Mouse (Mus musculus) midbrain, embryonic 10.5 days (tissue): ENCODE data around the gene Nfib. TPM values are rescaled to one million over a fixed set of nuclear protein-coding genes. Genes with fewer than 3 reads are reported as not detected.

Source experiments
- DNase-seq: peaks from one replicate; pipeline ENCODE4 v3.0.0-alpha.2; 2017; ENCODE audit warnings: low spot score
- H3K27ac ChIP-seq: fragments of 300-500 bp; sonication (generic); replicated peaks from 2 replicates; pipeline ENCODE4 v1.5.1; 2016; ENCODE audit warnings: mild to moderate bottlenecking
- H3K27me3 ChIP-seq: fragments of 300-500 bp; sonication (generic); 2 replicates; pipeline ENCODE4 v1.6.1; 2016; ENCODE audit warnings: low read depth, mild to moderate bottlenecking; ENCODE audit not compliant: poor library complexity, severe bottlenecking
- H3K36me3 ChIP-seq: fragments of 300-500 bp; sonication (generic); 2 replicates; pipeline ENCODE4 v1.6.1; 2016; ENCODE audit warnings: mild to moderate bottlenecking, moderate library complexity
- H3K4me1 ChIP-seq: fragments of 300-500 bp; sonication (generic); 2 replicates; pipeline ENCODE4 v1.6.1; 2016
- H3K4me3 ChIP-seq: fragments of 300-500 bp; sonication (generic); 2 replicates; pipeline ENCODE4 v1.5.1; 2016; ENCODE audit warnings: mild to moderate bottlenecking, moderate library complexity
- H3K9me3 ChIP-seq: fragments of 300-500 bp; sonication (generic); replicated peaks from 2 replicates; pipeline ENCODE4 v1.6.1; 2016; ENCODE audit warnings: mild to moderate bottlenecking
- WGBS: fragments of 180-500 bp; shearing (Covaris S2); methylation state at CpG from one replicate; pipeline ENCODE4 v1.1.7; 2016; 5-methylcytosine and 5-hydroxymethylcytosine counted together
- polyA plus RNA-seq: library from polyadenylated mRNA; unstranded; fragments of >200 nt; fragmentation: Nextera tagmentation; extraction: Ambion mirVana; gene quantifications from 2 replicates; pipeline ENCODE4 v1.2.1, GENCODE M21; 2016

Nfib gene
- polyA plus RNA-seq, 1 experiment from 2014 or later: 9.8 TPM

DNA sequence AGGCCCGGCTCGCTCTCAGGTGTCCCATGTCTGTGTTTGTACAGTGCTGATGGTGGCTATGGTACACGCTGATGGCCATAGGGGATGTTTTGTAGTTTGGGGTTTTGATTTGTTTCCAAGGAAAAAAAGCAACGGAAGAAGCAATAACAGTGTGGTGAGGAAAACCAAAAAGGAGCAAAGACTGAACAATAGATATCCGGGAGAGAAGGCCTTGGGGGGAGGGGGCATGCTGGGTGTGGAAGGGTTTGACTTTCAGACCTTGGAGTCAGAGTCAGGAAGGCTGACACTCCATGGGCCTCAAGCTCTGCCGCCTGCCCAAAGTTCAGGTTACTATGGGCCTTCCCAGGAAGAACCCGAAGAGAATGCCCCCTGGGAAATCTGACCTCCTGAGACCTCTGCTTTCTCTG is 197.3 kb downstream of the Nfib start:
- Histone ChIP-seq H3K27ac (peak overlapping the region; percentile 99), H3K36me3 (no peaks in the 10 kb centered on the region), H3K9me3 (no peaks in the 10 kb centered on the region), H3K4me1 (peaks cover 94% of the 10 kb centered on the region), H3K27me3 (peaks cover 38% of the 10 kb centered on the region), H3K4me3 (peak overlapping the region; percentile 84)
- WGBS: 3% methylated on average over 7 of the region's 7 CpGs
- peak; percentile 26 for DNase-seq

DNA sequence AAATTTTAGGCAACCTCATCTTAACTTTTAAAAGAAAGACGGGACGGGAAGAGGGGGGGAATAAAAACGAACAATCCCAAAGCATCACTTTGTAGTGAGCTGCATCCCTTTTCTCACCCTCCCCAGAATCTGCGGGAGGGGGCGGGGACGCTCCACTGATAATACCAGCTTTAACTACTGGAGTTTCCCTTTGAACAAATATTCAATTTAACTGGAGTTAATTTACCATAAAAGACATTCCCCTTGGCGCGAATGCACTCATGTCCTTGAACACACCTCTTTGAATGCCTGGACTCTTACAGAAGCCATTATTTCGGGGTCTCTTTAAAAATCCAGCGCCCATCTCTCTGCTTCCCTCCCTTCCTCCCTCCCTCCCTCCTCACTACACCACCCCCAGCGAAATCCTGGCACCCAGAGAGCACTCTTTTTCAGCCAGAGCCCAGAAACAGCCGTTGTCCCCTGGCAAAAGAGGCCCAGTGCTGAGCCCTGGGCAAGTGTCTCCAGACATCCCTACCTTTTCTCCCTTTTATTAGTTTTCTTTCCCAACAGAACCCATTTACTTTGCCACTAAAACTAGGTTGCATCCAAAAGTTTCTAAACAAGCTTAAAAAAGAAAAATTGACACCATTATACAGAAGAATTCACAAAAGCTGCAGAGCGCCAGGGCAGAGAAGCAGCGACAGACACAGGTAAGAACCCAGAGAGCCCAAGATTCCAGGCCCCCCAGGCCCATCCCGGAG is 197.8 kb downstream of the Nfib start:
- H3K36me3 ChIP-seq: no peaks in the 10 kb centered on the region
- peaks cover 90% of the 10 kb centered on the region for H3K4me1 ChIP-seq
- peak; percentile 30 for DNase-seq
- peak overlapping the region; percentile 99 for H3K27ac ChIP-seq
- H3K27me3 ChIP-seq: peaks cover 44% of the 10 kb centered on the region
- 3% methylated on average over 15 of the region's 15 CpGs for WGBS
- H3K4me3 ChIP-seq: peak overlapping the region; percentile 84
- no peaks in the 10 kb centered on the region for H3K9me3 ChIP-seq

DNA sequence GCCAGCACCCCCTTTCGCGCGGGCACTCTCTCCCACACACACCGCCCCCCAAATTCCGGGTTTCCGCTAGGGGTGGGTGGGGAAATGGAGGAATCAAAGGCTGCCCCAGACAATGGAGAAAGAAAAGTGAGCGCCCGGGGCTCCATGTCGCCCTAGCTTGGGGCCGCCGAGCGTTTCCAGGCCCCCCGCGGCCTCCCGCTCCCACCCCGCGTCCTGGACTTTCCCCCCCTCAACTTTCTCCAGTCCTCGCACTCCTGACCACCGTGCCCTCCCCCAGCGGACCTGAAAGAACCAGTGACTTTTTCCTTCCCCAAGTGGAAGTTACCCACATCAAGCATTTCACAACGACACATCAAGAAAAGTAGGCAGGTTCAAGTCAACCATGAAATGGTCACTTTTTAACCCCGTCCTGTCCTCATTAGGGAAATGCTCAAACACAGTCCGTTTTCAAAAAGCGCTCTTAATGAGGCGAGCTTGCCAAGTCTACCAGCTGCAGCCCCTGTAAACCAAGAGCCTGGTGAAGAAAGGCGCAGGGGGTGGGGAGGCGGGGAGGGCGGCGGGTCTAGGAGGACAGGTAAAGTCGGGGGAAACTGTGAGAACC is 198.7 kb downstream of the Nfib start:
- Histone ChIP-seq H3K9me3 (no peaks in the 10 kb centered on the region), H3K36me3 (no peaks in the 10 kb centered on the region), H3K4me3 (peak overlapping the region; percentile 84), H3K27me3 (peaks cover 53% of the 10 kb centered on the region), H3K4me1 (peaks cover 88% of the 10 kb centered on the region), H3K27ac (peak overlapping the region; percentile 99)
- under 1% methylated on average over 27 of the region's 30 CpGs for WGBS
- peak; percentile 74 for DNase-seq

DNA sequence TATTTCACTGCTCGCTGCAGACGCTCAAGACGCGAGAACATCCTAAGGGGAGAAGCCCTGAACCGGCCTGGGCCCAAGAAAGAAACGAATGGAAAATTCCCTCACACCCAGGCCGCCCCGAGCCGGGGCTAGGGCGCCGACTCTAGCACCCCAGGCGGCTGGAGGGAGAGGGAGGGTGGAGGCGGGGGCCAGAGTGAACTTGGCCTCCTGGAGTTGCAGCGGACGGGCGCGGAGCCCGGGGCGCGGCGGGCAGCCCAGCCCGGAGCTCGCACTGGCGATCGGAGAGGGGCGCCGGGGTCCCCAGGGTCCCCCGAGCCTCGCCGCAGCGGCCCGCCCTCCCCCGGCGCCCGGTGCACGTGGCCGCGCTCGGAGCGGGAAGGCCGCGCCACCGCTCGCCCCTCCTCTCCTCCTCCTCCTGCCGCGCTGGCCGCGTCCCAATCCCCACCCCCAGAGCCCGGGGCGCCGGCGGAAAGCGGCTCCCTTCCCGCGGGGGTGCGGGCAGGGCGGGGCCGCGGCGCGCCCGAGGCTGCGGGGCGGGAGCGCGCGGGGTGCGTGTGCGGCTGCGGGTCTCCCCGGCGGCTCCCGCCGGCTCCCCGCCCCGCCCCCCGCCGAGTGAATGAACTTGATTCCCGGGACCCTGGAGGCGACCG is 199.3 kb downstream of the Nfib start:
- Histone ChIP-seq H3K27ac (peak overlapping the region; percentile 99), H3K4me3 (peak overlapping the region; percentile 84), H3K36me3 (no peaks in the 10 kb centered on the region), H3K9me3 (no peaks in the 10 kb centered on the region), H3K27me3 (peaks cover 58% of the 10 kb centered on the region), H3K4me1 (peaks cover 82% of the 10 kb centered on the region)
- WGBS: 0% methylated on average over 49 of the region's 81 CpGs
- peak; percentile 76 for DNase-seq

DNA sequence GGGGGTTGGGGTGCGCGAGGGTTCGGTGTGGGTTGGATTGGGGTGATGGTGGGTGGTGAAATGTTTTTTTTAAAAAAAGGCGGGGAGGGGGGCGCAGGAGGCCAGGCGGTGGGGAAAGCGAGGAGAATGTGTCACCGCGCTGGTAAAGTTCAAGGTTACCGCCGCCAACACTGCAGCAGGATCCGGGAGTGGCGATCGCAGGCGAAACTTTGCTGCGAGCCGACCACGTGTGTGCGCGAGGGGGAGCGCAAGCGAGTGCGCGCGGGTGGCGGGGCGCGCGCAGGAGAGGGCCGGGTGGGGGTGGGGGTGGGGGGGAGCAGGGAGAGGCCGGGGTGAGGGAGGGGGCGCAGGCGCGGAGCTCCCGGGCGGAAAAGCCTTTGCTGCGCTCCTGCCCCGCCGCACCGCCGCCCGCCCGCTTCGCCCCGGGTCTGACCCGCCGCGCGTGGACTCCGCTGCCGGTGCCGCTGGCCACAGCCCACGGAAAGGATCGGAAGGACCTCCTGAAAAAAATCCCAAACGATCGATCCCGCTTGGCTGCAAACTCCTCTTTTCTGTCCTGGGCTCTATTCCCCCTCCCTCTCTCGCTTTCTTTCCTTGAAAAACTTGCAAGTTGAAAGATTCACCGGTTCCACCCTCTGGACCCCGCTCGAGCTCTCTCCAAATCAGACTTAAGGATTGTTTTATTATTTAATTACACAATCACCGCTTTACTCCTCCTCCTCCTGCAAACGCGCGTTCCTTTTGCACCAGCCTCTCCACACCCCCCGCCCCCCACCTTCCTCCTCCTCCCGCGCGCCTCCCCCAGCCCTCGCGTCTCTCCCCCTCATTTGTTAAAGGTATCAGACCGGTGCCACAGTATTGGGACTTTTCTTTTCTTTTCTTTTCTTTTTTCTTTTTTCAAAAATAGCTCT is 200.2 kb downstream of the Nfib start:
- Histone ChIP-seq H3K27ac (peak overlapping the region; percentile 99), H3K9me3 (no peaks in the 10 kb centered on the region)
- under 1% methylated on average over 60 of the region's 72 CpGs for WGBS

DNA sequence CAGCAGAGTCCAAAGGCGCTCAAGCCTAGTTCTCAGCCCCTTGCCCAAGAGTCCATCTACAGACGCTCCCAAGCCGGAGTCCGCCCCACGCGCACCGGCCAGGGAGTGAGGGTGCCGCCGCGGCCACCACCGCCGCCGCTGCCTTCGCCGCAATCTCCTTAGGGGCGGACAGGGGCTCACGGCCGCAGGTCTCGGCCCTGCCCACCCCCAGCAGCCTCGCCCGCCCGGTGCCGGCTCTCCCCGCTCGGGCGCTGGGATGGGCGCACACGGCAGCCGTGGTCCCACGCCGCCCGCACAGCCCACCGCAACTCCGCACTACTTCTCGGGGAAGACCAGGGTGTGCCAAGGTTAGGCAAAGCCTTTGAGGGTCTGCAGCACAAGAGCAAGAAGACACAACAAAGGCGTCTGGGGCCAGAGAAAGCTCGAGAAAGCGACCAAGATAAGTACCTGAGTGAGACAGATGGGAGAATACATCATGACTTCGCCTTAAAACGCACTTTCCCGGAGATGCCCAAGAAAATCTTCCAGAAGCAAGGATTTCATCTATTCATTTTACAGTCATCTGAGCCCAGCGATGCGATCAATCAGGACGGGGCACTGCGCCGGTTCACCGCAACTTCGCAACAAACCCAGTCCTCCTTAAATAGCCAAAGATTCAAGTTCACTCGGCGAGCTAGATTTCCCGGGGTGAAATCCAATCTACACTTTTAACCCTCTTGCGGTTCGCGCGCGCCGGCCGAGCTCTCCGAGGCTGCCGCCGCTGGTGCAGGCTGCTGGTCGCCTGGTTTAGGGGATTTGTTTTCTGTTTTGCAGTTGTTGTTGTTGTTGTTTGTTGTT is 201.0 kb downstream of the Nfib start:
- WGBS: 0% methylated on average over 62 of the region's 62 CpGs
- Histone ChIP-seq H3K27me3 (peaks cover 64% of the 10 kb centered on the region), H3K4me3 (peak overlapping the region; percentile 84), H3K27ac (peak overlapping the region; percentile 99), H3K36me3 (no peaks in the 10 kb centered on the region), H3K4me1 (peaks cover 69% of the 10 kb centered on the region), H3K9me3 (no peaks in the 10 kb centered on the region)
- DNase-seq: peak; percentile 64

More for the DNA sequence above, 200.2 kb downstream of the Nfib start:
- Histone ChIP-seq H3K4me3 (peak overlapping the region; percentile 84), H3K36me3 (no peaks in the 10 kb centered on the region), H3K27me3 (peaks cover 64% of the 10 kb centered on the region), H3K4me1 (peaks cover 78% of the 10 kb centered on the region)
- peak; percentile 82 for DNase-seq

DNA sequence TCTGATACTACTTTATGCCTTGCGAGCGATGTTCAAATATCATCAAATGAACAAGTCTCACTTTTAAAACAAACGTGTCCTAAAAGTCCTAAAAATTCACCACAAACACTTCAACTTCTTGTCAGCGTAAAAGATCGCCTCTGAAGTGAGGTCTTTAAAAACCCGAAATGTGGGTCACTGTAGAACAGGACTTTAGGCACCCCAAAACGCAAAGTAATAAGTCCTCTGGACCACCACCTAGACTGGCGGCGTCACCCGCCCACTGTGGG is 201.6 kb downstream of the Nfib start:
- WGBS: 3% methylated on average over 10 of the region's 10 CpGs
- DNase-seq: no peak
- peaks cover 62% of the 10 kb centered on the region for H3K27me3 ChIP-seq
- peaks cover 64% of the 10 kb centered on the region for H3K4me1 ChIP-seq
- H3K9me3 ChIP-seq: no peaks in the 10 kb centered on the region
- no peaks in the 10 kb centered on the region for H3K36me3 ChIP-seq
- H3K4me3 ChIP-seq: peak overlapping the region; percentile 84
- H3K27ac ChIP-seq: peak overlapping the region; percentile 99

DNA sequence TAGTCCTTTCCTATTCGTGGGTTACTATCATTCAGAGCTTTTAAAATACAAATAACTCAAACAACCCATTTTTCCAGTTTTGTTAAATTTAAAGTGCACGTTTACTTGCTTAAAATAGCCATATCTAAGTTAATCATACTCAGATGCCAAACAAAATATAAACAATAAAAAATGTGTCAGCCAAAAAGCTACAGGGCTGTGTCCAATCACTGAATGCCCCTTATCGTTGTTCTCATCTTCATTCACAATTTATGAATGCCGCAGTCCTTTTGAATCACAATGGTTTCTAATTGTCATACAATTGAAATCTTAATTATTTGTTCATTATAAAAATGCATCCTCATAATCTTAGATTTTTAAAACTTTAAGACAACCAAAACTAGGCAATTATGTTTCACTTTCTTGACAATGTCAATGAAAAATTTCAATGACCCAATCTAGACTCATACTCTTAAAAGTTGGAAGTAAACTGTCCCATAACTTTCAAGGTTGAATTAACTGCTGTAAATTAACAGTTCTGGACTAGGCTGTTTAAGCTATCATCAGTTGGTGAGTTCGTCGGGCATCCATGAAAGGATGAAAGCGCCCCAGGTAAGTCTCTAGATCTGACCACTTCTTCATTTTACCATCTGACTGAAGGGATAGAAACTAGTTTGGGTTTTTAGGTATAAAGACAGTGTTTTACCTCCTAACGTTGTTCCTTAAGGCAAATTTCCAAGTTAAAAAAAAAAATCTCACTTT is 202.1 kb downstream of the Nfib start:
- H3K27me3 ChIP-seq: peaks cover 60% of the 10 kb centered on the region
- no peaks in the 10 kb centered on the region for H3K9me3 ChIP-seq
- H3K4me3 ChIP-seq: peak overlapping the region; percentile 84
- DNase-seq: no peak
- WGBS: 38% methylated on average over 8 of the region's 8 CpGs
- no peak overlapping the region for H3K27ac ChIP-seq
- peaks cover 2% of the 10 kb centered on the region for H3K36me3 ChIP-seq
- H3K4me1 ChIP-seq: peaks cover 59% of the 10 kb centered on the region

DNA sequence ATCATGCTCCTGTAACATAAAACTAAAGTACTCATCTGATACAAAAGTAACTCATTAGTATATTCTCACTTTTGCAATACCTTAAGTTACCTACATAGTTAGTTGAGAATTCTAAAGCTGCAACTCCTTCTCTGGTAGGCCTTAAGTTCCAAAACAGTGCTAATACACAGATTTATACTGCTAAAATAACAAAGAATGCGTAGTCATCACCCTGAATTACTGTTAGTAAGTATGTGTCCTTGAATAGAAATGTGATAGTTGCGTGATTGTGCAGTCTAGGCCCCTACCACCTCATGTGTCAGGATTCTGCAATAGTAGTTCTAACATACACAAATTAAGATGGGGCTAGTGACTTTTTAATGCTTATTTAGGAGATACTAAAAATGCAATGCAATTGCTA is 202.9 kb downstream of the Nfib start:
- H3K4me1 ChIP-seq: peaks cover 50% of the 10 kb centered on the region
- 90% methylated on average over 2 of the region's 2 CpGs for WGBS
- no peak overlapping the region for H3K27ac ChIP-seq
- peaks cover 11% of the 10 kb centered on the region for H3K36me3 ChIP-seq
- DNase-seq: no peak
- peaks cover 58% of the 10 kb centered on the region for H3K27me3 ChIP-seq
- peak overlapping the region; percentile 84 for H3K4me3 ChIP-seq
- H3K9me3 ChIP-seq: no peaks in the 10 kb centered on the region

DNA sequence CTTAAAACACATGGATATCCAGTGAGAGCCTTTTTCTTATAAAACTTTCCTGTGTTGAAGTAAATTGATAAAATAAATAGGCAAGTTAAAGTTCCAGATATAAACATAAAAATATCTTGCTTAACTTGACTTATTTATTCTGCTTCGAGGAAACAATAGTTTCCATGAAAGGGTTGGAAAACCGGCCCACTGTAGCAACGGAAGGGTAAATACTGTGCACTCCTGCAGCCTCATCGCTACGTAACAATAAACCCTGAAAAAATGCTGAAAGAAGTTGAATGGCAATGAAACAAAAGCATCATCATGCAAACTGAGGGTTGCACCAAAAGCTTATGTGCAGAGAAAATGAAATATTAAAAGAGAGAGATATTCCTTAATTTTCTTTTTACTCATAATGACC is 203.5 kb downstream of the Nfib start:
- H3K4me1 ChIP-seq: peaks cover 44% of the 10 kb centered on the region
- no peaks in the 10 kb centered on the region for H3K9me3 ChIP-seq
- no peak for DNase-seq
- peaks cover 17% of the 10 kb centered on the region for H3K36me3 ChIP-seq
- H3K4me3 ChIP-seq: peak overlapping the region; percentile 84; the same call in 1 of the 2 replicates
- no peak overlapping the region for H3K27ac ChIP-seq
- WGBS: 72% methylated on average over 5 of the region's 5 CpGs
- H3K27me3 ChIP-seq: peaks cover 58% of the 10 kb centered on the region

DNA sequence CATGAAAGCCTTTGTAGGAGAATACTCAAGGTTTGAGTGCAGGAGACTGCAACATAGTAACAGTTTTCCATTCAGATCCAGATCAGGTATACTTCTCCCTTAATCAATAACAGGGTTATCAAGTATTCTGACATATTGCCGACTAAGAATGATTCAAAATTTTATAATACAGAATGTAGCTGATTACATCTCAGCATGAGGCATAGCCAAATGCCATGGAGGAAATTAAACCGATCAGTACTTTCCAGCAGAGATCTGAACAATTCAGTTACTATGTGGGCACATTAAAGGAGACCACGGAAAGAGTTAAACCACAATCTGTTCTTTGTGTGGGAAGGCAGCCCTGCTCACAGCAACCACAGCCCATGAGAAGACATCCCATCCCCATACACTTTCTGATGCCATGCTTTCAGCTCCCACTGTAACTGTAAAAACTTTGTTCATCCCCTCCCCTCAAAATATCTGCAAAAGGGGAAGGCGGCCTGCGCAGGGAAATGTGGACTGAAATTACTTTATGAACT is 204.9 kb downstream of the Nfib start:
- Histone ChIP-seq H3K9me3 (no peaks in the 10 kb centered on the region), H3K27ac (no peak overlapping the region), H3K27me3 (peaks cover 58% of the 10 kb centered on the region), H3K4me3 (no peak overlapping the region; the same call in 1 of the 2 replicates), H3K4me1 (peaks cover 31% of the 10 kb centered on the region), H3K36me3 (peaks cover 21% of the 10 kb centered on the region)
- WGBS: 78% methylated on average over 5 of the region's 5 CpGs
- no peak for DNase-seq
